Comparison of ENCODE assay signal across 1 mouse cellular context in genomic region chr16:91533097-91534001, GRCm38 (mm10).
TF ChIP-seq lines count a peak whose summit lies in the region.

No protein-coding gene starts in this region.

TF ChIP-seq in CH12.LX, 34 proteins besides CTCF, POLR2A, EP300 and RAD21:
- TF ChIP-seq MAX (IDR thresholded peaks at IDR 0.05; ENCODE audit: low read length) (peak; percentile 34; the same call in 1 of the 2 replicates), BHLHE40 (IDR thresholded peaks at IDR 0.05; ENCODE audit: low read depth, low read length) (no peak)
